Mouse (Mus musculus) induced T-regulatory cell, adult 2 months (primary cell): ENCODE results near the gene Gbf1.

Experiments used
- DNase-seq: peaks from one replicate; pipeline ENCODE4 v3.0.0-alpha.2; 2012; ENCODE audit warnings: low read depth

The Gbf1 gene

DNA sequence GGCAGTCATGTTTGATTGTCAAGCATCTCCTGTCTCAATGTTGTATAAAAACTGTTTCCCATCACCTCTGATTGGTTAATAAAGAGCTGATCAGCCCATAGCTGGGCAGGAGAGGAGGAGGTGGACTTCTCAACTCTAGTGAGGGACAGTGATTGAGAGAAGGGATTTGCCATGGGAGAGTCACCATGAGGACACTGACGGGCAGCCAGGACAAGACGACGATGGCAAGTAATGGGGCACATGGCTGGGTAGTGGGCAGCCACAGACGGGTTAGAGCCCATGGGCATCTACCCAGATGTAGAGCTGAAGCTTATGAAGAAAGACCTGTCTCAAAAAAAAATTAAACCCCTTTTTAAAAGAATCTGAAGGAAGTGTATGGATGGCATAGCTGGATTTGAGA lies 150.2 kb downstream of the Gbf1 start:
- DNase-seq: no peak

DNA sequence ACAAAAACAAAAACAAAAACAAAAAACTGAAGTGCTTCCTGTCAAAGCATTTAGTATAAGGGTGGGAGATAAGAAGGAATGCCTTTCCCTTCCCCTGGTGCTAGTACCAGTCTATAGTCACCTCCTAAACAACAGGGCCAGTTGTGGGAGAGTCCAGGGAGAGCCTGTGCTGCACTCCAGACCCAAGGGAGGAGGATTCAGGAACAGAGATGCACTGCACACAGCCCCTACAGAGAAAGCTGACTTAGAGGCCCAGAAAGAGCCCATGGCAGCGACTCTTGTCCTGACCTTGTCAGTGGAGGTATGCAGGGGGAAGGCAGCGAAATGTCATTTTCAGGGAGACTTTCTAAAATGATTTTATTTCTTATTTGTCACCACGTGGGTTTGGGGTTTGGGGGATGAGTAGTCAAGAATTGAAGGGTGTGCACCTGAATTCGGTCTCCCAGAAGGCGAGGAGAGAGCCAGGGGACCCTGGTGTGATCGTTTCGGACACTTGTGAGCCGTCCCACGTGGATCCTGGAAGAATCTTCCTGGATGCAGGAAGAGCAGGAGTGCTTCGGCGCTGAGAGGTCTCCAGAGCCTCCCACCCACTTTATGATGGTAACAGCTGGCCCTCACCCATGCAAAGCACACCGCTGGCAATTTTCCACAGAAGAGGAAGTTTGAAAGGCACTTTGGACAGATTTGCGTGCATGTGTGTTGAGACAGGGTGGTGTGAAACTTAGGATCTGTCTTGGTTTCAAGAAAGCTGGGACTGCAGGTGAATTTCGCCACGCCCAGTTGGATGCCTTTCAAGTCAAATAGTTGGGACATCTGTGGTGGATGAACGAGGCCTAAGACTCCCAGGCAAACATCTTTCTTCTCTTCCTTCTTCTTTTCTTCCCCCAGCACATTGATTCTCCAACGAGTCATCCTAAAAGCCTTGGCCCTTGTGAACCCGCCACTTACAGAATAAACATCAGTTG lies 151.2 kb downstream of the Gbf1 start:
- peak; percentile 34 for DNase-seq

DNA sequence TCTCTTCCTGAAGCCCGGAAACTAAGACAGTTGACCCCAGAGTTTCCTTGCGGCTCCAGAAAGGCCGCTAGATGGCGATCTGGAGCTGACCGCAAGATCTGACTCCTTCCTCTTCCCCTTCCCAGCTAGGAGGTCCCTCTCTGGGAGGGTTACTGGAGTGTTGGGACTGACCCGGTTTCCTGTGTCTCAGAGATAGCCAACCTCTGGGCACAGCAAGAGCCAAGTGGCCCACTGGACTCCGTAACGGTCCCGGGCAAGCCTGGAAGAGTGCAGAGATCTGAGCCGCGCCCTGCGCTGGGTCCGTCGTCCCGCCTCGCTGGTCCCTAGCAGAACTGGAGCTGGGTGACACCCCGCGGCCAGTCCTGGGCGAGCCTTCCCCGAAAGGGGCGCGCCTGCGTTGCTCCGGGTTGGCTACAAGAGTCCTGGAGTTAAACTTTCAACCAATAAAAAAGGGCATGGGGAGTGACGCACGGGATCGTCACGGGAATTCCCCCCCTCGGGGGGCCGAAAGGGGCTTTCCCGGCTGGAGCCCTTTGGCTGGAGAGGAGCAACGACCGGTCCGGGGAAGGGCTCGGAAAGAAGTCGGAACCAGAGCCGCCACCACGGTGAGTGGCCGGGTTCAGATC lies 152.0 kb downstream of the Gbf1 start, which contains the start of gene Nfkb2:
Gene Nfkb2, plus strand, starts transcription at position 105 of the 626 bp plus-strand sequence.
- DNase-seq: peak; percentile 98

DNA sequence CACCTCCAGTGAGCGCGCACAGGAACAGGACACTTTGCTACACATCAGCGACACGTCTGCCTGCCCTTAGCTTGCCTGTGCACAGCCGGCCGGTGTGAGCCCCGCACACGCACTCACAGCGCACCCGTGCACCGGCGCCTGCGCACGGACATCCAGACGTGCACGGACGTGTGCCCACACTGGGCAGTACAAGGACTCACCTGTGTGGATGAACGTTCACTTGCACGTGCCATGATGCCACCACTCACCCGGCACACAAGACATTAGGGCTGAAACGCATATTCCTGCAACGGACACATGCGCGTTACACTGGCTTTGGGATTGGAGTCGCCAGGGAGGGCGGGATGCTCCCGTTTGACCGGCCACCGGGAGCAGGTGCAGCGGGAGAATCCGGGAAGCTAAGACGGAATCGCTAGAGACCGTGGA lies 152.6 kb downstream of the Gbf1 start:
- no peak for DNase-seq

DNA sequence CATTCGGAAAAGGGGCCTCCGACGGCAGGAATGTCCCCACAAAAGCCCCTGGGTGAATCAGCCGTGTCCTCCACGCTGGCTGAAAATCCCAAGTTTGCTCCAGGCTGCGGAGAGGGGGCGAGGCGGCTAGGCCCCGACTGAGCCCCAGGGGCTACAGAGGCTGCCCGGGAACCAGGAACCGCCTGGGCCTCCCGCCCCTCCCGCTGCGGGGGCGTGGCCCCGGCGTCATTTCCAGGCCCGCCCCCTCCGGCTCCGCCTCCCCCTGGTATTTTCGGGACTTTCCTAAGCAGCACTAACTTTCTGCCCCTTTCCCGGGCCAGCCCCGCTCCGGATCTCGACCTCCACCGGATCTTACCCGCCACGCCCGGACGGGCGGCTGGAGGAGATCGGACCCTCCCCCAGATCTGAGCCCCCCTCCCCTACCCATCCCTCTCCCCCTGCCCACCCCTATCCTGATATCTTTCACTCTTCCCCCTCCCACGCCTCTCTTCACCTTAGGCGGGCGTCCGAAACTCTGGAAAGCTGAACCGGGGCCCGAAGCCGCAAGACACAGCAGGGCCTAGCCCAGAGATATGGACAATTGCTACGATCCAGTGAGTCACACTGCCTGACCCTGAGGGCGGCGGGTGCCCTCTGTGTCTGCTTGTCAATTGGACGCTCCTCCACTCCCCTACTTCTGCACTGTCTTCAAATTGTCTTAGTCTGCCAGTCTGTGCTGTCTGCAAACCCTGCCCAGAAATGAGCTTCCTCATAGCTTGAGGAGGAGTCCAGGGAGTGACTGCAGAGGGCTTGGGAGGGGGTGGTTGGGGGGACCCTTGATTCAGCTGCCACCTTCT lies 153.3 kb downstream of the Gbf1 start:
- DNase-seq: peak; percentile 98

DNA sequence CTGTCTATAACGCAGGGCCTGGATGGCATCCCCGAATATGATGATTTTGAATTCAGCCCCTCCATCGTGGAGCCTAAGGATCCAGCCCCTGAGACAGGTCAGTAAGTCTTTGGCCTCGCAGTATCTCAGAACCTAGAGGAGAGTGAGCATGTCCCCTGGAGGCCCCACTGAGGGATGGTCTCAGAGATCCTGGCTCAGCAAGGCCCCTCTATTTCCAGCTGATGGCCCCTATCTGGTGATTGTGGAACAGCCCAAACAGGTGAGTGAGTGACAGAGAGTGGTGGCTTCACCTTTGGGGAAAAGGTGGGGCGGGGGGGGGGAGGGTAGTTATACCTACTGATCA lies 153.9 kb downstream of the Gbf1 start:
- DNase-seq: no peak

DNA sequence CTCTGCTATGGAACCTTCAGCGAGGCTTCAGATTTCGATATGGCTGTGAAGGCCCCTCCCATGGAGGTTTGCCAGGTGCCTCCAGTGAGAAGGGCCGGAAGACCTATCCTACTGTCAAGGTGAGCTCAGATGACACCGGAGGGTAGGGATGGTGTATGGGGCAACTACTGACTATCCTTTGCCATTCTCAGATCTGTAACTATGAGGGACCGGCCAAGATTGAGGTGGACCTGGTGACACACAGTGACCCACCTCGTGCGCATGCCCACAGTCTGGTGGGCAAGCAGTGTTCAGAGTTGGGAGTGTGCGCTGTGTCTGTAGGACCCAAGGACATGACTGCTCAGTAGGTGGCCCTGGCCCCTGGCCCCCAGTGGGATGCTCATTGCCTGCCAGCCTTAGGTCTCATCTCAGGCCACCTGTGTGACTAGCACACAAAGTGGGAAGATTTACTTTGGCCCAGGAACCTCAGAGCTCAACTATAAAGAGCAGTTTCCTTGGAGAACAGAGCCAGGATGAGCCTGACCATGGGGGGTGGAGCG lies 154.5 kb downstream of the Gbf1 start:
- peak; percentile 24 for DNase-seq

DNA sequence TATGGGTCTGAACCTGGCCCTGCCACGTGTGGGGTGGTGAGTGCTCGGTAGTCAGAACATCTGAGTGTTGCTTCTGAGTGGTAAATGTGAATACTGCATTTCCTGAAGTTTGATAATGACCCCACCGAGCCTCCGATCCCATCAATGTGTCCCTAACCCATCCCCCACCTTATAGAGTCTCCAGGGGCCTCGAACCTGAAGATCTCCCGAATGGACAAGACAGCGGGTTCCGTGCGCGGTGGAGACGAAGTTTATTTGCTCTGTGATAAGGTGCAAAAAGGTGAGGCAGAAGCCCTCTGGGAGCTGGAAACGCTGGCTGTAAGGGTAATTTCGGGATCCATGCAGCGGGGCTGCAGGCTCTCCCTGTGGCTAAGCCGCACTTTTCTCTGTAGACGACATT lies 155.5 kb downstream of the Gbf1 start:
- DNase-seq: no peak

DNA sequence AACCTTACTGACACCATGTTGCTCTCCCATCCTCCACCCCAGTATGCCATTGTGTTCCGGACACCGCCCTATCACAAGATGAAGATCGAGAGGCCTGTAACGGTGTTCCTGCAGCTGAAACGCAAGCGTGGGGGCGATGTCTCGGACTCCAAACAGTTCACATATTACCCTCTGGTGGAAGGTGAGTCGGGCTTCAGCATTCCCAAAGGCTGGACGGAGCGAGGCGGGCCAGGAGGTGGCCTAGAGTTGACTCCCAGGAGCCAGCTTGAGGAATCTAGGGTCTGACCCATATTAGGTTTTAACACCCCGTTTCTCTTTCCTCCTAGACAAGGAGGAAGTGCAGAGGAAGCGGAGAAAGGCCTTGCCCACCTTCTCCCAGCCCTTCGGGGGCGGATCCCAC lies 156.0 kb downstream of the Gbf1 start:
- peak; percentile 33 for DNase-seq

DNA sequence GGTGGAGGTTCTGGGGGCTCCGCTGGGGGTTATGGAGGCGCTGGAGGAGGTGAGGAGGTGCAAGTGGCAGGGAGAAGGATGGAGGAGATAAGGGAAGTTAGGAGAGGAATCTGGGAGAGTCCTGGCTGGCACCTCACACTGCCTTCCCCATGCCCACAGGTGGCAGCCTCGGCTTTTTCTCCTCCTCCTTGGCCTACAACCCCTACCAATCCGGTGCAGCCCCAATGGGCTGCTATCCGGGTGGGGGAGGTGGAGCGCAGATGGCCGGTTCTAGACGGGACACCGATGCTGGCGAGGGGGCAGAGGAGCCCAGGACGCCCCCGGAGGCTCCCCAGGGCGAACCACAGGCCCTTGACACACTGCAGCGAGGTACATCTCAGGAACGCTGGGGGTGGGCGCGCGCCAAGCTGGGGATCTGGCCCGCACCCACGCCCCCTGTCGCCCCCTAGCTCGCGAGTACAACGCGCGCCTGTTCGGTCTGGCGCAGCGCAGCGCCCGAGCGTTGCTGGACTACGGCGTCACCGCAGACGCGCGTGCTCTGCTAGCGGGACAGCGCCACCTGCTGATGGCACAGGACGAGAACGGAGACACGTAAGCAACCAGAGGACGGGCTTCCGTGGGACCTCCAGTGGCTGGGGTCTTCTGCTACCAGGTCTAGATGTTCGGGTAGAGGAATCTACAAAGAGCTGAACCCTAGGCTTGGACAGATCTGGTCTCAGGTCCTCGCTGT lies 156.6 kb downstream of the Gbf1 start:
- peak; percentile 92 for DNase-seq

DNA sequence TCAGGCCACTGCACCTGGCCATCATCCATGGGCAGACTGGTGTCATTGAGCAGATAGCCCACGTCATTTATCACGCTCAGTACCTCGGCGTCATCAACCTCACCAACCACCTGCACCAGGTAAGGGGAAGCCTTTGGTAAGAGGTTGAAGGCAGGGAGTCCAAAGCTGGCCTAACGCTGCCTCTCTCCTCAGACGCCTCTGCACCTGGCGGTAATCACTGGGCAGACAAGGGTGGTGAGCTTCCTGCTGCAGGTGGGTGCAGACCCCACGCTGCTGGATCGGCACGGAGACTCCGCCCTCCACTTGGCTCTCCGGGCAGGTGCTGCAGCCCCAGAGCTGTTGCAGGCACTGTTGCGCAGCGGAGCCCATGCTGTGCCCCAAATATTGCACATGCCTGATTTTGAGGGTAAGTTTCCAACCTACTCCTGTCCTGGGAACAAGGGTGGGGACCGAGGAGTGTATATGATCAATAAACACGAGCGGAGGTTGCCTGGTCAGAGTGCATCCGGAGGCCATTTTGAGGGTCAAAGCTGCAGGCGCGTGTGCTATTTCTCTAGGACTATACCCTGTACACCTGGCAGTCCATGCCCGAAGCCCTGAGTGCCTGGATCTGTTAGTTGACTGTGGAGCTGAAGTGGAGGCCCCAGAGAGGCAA lies 157.5 kb downstream of the Gbf1 start:
- no peak for DNase-seq

DNA sequence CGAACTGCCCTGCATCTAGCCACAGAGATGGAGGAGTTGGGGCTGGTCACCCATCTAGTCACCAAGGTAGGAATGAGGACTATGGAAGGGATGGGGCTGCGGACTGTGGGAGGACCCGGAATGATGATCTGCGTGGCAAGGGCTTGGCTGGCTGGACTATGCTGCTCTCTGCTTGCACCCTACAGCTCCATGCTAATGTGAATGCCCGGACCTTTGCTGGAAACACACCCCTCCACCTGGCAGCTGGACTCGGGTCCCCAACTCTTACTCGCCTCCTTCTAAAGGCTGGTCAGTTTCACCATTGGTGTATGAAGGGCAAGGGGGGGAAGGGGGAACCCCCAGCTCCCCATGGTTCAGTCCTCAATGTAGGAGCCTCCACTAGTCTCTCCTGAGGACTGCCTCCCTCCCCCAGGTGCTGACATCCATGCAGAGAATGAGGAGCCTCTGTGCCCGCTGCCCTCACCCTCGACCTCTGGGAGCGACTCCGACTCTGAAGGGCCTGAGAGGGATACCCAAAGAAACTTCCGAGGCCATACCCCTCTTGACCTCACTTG lies 158.1 kb downstream of the Gbf1 start:
- DNase-seq: no peak

DNA sequence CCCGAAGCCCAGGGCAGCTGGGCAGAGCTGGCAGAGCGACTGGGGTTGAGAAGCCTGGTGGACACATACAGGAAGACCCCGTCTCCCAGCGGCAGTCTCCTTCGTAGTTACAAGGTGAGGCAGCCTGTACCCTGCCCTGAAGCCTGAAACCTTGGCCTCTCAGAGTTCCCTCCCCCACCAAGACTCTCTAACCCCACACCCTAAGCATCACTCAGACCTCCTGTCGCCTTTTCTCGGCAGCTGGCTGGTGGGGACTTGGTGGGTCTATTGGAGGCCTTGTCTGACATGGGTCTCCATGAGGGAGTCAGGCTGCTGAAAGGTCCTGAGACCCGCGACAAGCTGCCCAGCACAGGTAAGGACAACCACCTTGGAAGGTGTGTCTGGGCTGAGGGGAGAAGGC lies 159.0 kb downstream of the Gbf1 start:
- DNase-seq: no peak

DNA sequence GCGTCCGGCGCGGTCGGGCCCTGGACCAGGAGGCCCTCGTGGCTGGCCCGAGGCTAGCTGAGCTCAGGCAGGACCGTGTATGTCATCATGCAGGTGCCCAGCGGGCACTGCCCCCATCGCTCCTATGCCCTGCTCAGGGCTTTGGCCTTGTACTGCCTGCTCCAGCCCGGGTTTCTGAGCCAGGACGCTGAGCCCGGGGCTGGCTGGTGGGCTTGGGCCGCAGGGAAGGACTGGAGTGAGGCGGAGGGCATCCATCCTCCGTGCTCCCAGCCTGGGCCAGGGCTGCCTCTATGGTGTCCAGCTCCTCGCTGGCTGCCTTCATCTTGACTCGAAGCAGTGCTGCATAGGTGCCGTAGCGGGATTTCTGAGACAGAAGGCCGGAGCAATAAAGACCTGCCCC lies 160.3 kb downstream of the Gbf1 start:
- no peak for DNase-seq

DNA sequence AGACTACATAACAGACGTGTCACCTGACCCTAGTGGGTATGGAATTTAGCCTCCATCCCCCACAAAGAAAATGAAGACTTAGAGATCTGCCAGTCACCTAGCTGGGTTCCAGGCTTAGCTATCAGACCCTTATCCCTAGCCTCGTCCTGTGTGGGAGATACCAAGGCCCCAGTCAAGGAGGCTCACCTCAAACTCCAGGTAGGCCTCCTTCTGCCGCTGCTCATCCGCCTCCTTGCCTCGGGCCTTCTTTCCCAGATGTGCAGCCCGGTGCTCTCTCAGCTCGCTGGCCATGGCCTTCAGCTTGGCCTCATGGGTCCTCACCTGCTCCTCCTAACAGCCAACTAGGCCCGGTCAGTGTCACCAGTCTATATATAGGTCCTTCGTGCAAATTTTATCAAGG lies 160.8 kb downstream of the Gbf1 start:
- DNase-seq: no peak

DNA sequence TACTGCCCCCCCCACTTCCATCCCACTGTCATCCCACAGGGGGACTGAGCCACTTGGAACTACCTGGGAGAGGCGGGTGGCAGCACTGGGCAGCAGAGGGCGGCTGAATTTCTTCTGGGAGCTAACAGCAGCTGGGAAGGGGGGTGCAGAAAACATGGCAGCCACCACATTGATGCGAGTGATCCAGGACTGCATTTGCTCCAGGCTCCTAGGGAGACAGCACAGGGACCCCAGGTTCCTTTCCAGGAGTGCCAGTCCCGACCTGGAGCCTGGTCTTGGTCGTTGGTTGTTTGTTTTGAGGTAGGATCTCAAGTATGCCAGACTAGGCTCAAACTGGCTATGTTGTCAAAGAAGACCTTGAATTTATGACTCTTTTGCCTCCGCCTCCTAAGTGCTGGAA lies 161.3 kb downstream of the Gbf1 start:
- no peak for DNase-seq

DNA sequence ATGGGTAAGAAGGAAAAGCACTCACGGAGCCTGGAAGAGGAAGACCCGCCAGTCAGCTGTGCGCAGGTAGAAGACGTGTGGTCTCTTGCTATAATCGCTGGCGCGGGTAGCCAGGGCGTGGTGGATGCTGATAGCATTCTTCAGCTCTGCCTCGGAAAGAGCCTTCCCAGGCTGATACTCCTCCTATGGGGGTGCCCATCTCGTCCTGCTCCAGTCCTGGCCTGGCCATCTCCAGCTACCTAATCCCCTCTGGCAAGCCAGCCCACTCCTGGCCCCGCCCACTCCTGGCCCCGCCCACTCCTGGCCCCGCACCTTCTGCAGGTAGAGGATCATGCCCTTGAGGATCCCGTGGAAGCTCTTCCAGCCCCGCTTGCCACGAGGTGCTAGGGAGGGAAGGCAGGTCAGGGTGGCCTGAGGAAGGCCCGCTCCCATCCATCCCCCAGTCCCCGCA lies 161.9 kb downstream of the Gbf1 start:
- DNase-seq: peak; percentile 41

DNA sequence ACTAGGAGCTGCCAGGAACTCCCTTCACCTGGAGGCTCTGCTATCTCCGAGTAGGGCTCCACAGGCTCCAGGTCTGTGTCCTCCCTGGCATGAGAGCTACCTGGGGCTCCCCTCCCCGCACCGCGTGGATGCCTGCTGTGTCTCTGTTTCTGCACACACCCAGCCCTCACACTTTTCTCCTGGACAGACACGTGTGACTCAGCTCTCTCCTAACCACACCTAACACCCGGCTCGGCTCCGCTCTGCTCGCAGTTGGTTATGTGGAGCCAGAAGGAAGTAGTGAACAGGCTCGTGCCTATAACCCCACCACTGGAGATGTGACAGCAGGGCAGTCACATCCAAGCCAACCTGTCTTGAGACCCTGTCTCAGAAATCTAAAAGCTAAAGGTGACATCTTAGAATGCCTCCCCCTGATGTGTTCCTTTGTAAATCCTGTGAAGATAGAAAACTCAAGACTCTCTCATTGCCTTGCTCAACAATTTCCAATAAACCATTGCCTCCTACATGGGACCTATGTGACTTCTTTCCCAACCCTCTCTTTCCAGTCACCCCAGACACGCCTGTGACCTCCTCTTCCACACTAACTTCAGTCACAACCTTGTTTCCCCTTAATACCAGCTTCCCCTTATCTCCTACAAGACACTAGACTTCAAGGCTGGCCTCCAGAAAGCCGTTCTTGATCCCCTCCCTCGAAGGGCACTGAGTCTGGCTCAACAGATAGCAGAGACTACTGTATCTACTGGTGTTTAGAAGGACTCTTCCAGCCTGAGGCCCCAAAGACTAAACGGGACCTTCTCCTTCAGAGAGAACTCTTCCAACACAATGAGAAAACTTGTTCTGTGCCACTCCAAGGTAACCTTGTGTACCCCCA lies 162.8 kb downstream of the Gbf1 start:
- DNase-seq: peak; percentile 53

DNA sequence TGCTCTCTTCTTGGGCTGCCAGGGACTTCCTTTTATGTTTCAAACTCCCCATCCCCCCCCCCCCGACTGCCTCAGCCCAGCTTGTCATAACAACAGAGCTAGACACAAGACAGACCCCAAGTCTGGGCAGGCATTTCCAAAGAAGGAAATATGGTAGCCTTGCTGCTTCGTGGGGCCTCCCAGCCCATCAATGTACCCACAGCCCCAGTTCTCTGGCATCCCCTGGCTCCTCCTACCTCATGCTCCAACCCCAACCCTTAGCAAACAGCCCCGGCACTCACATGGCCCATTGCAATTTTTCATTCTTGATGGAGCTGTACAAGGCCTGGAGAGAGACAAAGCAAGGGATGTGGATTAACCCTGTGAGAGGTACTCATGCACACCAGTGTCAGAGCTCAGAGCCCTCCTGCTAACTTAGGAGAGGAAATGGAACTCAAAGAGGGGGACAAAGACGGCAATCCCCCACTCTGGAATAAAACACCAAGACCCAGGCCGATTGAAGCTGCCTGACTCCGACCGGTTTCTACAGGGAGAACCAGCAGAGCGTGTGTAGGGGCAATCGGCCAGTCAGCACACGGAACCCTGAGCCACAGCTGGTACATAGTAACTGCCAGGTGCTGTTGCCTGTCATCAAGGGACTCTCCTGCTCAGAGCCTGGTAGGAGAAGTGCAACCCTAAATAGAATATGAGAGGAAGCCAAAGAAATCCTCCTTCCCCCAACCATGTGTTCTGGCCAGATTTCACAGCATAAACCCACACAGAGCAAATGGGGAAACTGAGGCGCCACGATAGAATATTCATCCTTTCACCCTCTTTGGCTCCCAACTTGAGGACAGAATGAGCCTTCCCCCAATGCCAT lies 163.7 kb downstream of the Gbf1 start:
- DNase-seq: no peak
